Mouse (Mus musculus): Measurements from ENCODE around the gene Il3.

The Il3 gene

DNA sequence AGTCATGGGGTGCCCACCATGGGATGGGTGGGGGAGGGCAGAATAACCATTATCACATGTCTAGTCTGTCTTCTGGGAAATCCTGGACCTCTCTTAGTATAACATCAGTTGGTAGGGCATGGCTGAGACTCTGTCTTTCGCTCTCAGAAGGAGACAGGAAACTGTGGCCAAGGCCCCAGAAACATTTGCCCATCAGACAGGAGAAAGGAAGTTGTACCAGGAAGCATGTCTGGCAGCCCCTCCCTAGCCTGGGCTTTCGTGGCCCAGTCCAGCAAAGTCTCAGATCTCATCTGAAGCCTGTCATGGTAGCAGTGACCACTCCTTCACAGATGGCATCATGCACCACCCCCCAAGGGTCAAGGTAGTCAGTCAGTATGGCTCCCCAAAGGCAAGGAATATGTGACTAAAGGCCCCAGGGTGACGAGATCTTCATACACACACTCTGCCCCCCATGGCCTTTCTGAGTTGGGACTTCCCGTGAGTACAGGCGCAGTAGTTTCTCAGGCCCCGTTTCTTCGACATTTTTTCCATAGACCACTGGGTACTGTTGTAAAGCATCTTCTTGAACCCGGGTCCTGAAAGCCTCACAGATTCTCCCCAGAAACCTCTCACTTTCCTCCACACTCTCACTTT is 20.9 kb upstream of the Il3 start:
- no peak for DNase-seq (ENCODE audit: low spot score in 2 of 2)

DNA sequence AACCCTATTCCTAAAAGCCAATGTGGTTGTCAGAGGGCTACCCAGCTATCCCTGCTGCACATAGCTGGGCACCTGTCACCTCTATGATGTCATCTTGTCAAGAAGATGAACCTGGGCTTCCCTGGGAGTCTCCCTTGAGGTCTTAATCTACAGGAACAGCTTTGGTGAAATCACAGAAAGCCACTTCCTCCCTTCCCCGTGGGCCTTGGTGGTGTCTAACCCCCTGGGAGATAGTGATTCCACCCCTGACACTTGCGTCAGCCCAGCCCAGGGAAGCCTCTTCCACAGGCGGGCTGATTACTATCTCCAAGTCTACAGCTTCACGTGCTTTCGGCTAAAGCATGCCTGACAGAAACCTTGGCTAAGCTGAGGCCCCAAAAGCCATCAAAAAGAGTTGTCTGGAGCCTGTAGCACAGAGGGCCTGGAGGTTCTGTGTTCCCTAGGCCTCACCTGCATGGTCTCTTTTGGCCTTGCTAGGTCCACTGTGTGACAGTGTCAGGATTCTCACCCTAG is 4.4 kb upstream of the Il3 start:
- DNase-seq (ENCODE audit: low spot score in 2 of 2) = no peak

DNA sequence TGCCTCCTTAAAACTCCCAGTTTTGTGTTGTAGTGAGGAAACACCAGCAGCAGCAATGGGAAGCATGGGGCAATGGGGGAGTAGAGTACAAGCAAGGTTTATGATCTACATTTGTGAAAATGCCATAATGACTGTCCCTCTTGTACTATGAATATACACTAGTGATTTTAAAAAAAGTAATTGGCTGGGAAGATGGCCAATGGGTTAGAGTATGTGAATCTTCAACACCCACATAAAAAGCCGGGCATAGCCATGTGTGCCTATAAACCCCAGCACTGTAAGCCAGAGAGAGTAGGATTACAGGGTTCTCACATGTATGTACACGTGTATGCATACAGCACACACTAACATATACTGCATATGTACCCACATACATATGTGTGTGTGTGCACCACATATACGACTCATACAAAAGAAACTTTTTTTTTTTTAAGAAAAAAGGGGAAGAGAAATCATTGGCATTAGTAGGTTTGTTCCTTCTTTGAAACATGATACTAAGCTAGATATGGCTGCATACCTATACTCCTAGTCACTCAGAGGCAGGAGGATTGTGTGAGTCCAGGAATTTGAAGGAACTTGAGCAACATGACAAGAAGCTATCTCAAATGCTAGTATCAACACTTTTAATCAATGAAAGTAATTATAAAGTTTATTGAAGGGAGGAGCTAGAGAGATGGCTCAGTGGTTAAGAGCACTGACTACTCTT is 2.3 kb upstream of the Il3 start:
- DNase-seq (ENCODE audit: low spot score in 2 of 2) = no peak

DNA sequence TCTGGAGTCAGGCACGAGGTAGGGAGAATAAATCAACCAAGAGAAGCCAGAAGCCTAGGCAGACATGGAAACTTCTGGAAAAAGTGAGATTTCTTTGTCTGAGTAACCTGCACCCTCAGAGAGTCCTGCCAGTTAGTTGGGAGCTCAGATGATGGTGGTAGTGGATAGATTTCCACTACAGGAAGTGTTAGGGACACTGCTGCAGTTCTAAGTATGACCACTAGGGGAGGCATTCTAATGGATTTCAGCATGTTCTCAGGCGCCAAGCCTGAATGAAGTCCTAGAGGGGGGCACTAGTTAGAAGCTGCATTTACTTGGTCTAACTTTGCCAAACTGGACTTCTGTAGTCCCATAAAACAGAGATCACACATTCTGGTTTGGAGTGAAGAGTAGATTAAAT is 2.5 kb downstream of the Il3 start:
- DNase-seq (ENCODE audit: low spot score in 2 of 2) = no peak

DNA sequence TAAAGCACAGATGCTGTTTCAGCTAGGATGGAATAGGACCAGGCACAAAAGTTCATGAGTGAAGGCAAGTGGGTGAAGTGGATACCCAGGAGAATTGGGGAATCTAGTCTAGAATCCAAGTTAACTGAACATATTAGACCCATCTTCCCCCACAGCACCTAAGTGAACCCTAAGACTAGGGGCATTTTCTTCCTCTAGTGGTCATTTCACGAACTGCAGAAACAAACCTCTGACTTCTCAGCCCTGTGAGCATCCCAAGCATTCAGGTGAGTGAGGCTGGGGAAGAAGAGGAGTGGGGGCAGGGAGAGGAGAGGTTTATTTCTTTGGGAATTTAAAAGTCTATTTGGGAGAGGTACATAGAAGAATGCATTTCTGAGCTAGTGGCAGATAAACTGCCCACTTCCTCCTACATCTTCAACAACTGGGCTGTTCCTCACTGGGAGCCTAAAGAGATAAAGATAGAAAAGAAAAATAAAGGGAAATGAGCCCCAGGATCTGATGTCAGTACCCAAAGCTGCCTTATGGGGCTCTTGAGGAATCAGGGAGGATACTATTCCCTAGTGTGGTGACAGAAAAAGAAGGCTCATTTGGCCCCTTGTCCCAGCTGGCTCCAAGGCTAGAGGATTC is 3.6 kb downstream of the Il3 start:
- DNase-seq (ENCODE audit: low spot score in 2 of 2) = no peak

DNA sequence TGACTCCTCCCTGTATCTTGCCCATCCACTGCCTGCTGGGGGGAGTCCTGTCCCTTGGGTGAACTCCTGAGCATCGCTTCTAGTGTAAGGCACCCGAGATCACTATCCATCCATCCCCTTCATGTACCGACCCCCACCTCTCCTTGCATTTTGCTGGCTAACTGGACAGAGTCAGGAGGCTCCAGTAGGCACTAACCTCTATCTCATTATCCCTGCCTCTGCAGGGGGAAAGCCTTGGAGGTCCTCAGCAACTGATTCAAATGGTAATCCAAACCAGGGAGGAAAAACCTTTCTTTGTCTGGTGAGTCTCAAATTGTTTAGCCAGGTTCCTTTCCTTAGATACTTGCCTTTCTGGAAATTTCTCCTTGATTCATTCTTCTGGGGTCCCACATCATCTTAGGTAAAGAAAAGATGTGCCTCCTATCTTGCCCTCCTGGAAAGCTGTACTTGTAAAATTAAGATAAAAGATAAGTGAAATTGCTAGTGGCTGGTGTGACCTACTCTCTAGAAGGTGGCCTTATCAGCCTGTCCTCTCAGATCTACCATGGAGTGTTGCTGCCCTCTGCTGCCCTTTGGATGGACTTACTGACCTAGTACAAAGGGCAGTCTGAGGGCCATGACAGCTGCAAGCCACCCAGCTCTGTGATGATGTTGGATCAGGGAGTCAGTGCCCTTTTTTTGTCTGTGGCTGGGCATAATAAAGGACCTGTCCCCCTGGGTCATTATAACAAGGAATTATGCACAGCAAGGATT is 10.3 kb downstream of the Il3 start:
- DNase-seq (ENCODE audit: low spot score in 2 of 2) = peak; percentile 22 to 65

DNA sequence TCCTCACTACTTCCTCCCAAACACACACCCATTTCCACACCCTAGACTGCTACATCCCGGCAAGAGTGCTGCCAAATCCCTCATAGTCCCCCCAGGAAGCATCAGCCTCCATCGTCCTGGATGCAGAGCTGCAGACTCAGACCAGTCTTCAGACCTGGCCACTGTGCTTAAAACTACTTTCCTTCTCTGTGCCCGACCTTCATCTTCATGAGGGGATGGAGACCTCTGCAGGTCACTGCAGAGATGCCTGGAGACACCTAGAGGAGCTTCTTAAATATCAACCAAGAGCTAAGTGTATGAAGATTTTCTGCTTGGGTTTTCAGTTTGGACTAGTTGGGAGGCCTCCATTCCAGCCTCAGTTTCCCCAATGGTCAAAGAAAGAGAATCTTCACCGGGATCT is 13.0 kb downstream of the Il3 start:
- peak in 1 of 2 experiments; percentile 14 for DNase-seq (ENCODE audit: low spot score in 2 of 2)

DNA sequence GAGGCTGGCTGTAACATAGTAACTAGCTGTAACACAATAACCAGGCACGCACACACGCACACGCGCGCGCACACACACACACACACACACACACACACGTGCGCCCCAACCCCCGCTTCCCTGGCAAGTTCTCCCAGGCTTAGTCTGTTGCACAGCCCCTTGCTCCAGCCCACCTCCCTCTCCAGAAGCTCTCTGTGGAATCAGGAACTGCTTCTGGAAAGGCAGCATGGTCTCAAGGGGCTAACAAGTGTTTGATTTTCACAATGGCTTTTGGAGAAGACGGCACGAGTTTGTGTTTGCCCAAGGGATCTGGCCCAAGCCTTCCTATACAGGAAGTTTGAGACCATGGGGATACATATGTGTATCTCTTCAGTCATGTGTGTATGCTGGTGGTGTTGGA is 16.5 kb downstream of the Il3 start:
- DNase-seq (ENCODE audit: low spot score in 2 of 2) = no peak

DNA sequence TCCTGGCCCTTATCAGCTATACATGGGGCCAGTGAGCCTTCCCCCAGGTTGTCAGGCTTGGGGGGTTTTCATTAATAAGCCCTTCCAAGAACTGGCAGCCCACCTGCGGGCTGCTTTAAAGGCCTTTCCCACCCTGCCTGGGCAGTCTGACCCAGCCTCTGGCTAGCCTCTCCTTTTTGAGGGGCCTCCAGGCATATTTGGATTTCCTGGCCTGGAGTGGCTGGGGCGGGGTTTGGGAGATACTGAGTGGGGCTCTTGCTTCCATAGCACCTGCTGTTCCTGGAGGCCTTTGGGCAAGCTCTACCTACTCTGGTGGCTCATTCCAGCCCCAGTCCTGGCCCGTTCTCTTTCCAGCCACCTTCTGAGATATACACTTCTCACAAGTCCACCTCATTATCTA is 17.3 kb downstream of the Il3 start:
- DNase-seq (ENCODE audit: low spot score in 2 of 2) = no peak

DNA sequence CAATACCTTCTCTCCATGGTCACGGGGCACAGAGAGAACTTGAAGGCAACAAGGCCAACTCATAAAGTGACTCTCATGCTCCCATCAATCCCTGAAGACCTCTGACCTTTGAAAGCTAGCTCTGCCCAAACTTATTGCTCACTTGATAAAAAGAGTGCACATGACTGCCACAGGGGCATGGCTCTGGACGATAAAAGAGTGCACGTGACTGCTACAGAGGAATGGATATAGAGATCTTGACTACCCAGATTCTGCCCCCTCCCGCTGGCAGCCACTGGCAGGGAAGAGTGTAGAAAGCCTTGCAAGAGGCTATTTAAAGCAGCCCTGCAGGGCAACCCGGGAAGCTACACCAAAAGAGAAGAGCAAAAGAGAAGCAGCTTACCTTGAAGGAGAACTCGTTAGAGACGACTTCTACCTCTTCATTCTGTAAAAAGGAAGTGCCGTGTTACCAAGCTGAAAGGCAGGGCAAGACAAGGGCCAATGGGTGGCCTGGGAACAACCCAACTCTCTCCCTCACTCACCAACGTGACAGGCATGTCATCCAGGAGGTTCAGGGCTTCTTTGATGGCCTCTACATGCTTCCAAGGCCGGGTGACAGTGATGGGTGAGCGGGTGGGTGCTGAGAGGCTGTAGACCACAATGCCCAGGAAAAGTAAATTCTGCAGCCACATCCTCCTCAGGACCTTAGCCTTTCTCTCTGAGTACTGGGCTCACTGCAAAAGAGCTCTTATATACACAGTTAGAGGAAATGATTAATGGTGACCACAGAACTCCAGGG is 17.9 kb downstream of the Il3 start, which contains the start of gene Csf2:
Csf2 (minus strand) TSS at position 728 of the 778 bp plus-strand sequence.
- no peak for DNase-seq (ENCODE audit: low spot score in 2 of 2)

DNA sequence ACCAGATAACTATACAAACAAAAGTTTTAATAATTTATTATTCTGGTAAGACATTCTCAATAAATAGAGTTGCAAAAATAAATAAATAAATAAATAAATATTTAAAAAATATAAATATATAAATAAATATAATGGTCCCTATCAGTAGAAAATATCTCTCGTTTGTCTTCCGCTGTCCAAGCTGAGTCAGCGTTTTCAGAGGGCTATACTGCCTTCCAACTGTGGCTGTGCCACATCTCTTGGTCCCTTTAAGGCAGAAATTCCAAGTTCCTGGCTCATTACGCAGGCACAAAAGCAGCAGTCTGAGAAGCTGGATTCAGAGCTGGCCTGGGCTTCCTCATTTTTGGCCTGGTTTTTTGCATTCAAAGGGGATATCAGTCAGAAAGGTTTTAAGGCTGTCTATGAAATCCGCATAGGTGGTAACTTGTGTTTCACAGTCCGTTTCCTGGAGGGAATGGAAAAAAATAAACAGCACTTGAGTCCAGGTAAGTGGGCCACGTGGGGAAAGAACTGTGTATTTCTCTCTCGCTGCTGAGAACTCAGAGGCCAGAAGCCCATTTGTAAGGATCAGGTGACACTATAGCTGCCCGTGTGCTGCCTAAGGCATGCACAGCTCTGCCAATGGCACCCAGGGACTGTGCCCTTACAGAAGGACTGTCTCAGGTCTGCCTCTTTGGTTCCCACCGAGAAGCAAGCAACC is 19.7 kb downstream of the Il3 start:
- DNase-seq (ENCODE audit: low spot score in 2 of 2) = no peak

DNA sequence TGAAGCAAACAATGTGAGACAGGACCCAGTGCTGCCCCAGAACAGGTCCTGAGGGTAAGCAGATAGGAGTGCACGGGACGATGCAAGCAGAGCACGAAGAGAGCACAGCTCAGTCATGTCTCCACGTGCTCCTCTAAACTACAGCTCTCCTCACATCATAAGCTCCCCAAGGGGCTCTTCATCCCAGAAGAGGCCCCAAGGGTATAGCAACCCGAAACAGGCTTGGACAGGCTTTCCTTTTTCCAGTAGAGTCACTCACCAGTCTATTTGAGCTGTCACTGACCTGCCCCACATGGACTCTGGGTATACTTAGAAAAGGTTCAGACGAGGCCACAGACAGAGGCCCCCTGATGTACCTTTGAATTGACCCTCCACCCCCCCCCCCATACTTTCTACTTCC is 22.6 kb downstream of the Il3 start:
- no peak for DNase-seq (ENCODE audit: low spot score in 2 of 2)

DNA sequence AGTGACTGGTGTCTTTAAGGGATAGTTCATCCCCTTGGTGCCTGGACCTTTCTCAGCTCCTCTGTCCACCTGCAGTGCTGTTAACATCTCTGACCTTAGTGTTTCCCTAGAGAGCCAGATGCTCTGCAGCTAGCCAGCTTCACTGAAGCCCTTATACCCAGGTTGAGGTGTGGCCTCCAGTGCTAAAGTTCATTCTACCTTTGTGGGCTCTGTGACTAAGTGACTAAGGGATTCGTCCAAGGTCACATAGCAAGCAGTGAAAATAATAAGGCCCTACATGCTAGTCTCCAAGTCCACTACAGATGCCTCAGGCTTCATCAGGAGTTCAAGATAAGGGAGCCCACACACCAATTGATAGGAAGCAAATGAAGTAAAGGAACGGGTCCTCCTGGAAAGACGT is 24.6 kb downstream of the Il3 start:
- no peak for DNase-seq (ENCODE audit: low spot score in 2 of 2)

DNA sequence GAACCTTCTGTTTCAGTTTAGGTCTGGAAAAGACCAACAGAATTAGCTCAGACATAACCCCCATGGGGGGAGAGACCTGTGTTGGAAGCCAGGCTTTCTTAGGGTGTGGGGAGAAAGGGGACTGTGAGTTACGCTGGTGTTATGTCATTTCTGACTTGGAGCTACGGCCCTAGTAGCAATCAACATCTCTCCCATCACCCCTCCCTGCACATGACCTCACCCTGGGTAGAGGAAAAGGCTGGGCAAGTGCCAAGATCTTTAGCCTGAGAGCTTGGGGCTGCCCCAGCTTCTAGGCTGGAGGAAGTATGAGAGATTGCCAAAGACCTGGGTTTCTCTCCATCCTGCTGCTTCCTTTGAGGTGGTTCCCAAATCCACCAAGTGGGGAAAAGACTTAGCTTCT is 30.1 kb downstream of the Il3 start:
- no peak for DNase-seq (ENCODE audit: low spot score in 2 of 2)

DNA sequence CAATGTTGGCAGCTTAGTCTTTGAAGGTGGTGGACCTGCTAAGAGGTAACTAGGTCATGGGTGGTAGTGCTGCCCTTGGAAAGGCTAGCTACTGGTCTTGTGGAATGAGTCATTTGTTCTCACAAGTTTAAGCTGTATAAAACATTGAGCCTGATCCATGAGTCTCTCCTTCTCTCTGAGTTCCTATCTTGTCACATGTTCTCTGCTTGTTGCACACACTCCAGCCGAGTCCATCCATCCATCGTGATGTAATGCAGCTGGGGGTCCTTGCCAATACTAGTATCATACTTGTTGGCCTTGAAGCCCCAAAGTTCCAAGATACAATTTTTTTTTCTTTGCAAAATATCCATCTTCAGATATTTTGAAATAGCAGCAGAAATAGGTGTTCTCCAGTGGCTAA is 39.6 kb downstream of the Il3 start:
- no peak for DNase-seq (ENCODE audit: low spot score in 2 of 2)

DNA sequence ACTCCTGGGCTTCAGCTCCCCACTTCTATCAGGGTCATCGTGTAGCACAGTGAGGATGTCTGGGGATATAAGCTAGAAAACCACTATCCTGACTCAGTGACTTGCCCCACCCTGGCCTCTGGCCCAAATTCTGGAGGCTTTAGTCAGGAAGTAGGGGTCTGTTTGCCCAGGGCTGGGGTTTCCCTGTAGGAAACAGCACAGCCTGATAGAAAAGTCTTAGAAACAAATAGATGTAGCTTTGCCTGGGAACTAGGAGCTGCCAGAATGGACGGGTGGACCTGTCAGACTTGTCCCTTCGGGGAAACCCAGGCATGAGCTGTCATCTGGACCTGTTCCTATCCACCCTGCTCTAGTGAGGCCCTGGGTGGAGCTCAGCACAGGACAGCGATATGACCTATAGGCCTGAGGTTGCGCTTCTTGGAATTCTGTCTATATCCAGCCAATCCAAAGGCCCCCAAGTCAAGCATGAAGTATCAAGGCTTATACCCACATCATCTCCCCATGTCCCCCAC is 42.5 kb downstream of the Il3 start:
- DNase-seq (ENCODE audit: low spot score in 2 of 2) = no peak

DNA sequence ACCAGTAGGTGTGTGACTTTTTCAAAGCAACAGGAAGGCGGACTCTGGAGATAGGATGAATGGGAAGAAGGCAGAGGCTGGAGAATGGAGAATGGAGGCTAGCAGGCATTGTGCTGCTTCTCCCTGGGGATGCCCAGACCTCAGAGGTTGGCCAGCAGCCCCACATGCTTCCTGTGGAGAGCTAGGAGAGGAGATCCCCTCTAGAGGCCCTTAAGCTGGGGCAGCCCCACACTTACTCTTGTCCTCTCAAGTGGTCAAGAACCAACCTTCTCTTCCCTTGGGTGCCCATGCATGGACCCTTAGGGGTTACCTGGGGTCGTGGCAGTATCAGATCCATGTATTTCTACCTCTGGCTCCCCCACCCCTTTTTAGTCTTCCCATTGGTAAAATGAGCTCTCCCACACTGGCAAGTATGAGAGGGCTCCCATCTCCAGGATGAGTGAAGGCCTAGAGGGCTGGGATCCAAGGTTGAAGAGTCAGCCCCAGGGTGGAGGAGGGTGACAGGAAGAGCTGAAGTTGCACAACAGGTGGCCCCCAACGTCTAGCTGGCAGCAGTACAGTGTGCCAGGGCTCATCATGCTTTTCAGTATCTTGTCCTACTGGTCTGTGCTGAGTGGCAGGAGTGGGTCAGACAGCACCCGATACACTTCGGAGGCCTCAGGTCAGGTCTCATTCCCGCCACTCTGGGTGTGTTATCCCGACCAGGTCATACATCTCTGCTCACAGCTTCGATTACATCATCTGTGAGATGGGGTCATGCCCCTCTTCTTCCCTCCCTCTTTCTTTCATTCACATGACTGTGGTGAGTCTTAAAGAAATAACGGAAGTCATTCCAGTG is 43.2 kb downstream of the Il3 start:
- no peak for DNase-seq (ENCODE audit: low spot score in 2 of 2)

DNA sequence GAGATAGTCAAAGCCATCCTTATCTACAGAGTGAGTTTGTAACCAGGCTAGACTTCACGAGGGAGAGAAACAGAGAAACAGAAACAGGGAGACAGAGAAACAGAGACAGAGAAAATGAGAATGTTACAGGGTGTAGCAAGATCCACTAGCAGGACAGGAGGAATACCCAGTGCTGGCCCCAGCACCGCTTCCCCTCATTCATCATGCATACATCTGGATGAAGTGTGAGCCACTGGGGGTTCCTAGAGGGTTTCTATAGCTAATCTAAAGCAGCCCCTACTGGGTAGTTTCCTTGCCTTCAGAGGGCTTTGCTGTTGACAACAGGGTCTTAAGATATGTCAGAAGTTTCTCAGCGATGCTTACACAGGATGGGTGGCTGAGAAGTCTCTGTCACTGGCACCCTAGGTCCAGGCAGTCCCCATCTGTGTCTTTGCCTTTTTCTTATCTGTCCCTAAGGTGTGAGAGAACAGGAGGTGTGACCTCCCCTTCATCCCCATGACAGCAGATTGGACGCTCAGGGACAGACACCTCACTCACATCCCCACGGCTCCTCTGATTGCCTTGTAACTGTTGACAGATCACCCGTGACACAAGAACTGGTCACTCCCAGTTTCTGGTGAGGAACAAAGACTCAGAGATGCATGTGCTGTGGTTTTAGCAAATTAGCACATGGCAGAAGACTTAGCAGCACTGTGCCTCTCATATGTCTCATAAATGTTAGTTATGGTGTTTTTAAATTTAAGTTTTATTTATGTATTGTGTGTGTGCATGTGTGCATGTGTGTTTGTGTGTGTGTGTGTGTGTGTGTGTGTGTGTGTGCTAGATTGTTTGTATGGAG is 47.0 kb downstream of the Il3 start:
- DNase-seq (ENCODE audit: low spot score in 2 of 2) = no peak

DNA sequence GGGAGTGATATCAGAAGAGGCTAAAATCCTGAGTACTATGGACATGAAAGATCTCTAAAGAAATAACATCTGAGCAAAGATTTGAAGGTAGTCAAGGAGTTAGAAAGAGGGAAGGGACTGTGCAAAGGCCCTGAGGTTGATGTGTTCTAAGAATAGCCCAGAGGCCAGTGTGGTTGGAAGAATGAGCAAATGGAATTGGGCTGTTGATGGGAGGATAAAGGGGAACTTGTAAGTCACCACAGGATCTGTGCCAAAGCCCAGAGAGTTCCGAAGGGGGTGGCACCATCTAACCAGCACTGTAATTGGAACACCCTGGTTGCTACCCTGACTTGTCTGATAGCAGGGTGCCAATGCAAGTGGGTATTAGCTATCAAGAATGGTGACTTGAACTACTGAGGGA is 47.9 kb downstream of the Il3 start:
- DNase-seq (ENCODE audit: low spot score in 2 of 2) = no peak
